Mouse (Mus musculus) forebrain, embryonic 12.5 days (tissue): ENCODE measurements around the gene Cox20. TPM values are rescaled to one million over a fixed set of nuclear protein-coding genes. Genes with fewer than 3 reads are reported as not detected.
A peak's percentile ranks its signal among the peaks of the same experiment; 100 is the strongest.

Experiments
- ATAC-seq: fragments of 200-750 bp; cut with Nextera tagmentation; 2 replicates; pipeline ENCODE4 v1.8.0; 2017; ENCODE audit warnings: moderate TSS enrichment; ENCODE audit not compliant: low FRiP score
- H3K27ac ChIP-seq: fragments of 300-500 bp; sonication (generic); 2 replicates; pipeline ENCODE4 v1.5.1; 2016; ENCODE audit warnings: mild to moderate bottlenecking
- H3K27me3 ChIP-seq: fragments of 300-500 bp; sonication (generic); 2 replicates; pipeline ENCODE4 v1.6.1; 2016; ENCODE audit warnings: mild to moderate bottlenecking
- H3K36me3 ChIP-seq: fragments of 300-500 bp; sonication (generic); replicated peaks from 2 replicates; pipeline ENCODE4 v1.6.1; 2016; ENCODE audit warnings: mild to moderate bottlenecking
- H3K4me1 ChIP-seq: fragments of 300-500 bp; sonication (generic); 2 replicates; pipeline ENCODE4 v1.6.1; 2016
- H3K4me2 ChIP-seq: fragments of 300-500 bp; sonication (generic); 2 replicates; pipeline ENCODE4 v1.6.1; 2016; ENCODE audit warnings: mild to moderate bottlenecking, moderate library complexity
- H3K4me3 ChIP-seq: fragments of 300-500 bp; sonication (generic); replicated peaks from 2 replicates; pipeline ENCODE4 v1.5.1; 2016; ENCODE audit warnings: mild to moderate bottlenecking
- H3K9ac ChIP-seq: fragments of 300-500 bp; sonication (generic); 2 replicates; pipeline ENCODE4 v1.6.1; 2016; ENCODE audit warnings: mild to moderate bottlenecking
- H3K9me3 ChIP-seq: fragments of 300-500 bp; sonication (generic); 2 replicates; pipeline ENCODE4 v1.6.1; 2016
- WGBS: fragments of 180-500 bp; shearing (Covaris S2); methylation state at CpG from one replicate; pipeline ENCODE4 v1.1.7; 2016; 5-methylcytosine and 5-hydroxymethylcytosine counted together
- microRNA-seq: library from miRNA; unstranded; fragments of <30 nt; microRNA quantifications from one replicate; pipeline ENCODE4, GENCODE M21; 2017
- polyA plus RNA-seq: library from polyadenylated mRNA; unstranded; fragments of >200 nt; fragmentation: Nextera tagmentation; extraction: Ambion mirVana; gene quantifications from 2 replicates; pipeline ENCODE4 v1.2.1, GENCODE M21; 2016

Cox20 gene
- polyA plus RNA-seq, 1 experiment from 2014 or later = 154 TPM

DNA sequence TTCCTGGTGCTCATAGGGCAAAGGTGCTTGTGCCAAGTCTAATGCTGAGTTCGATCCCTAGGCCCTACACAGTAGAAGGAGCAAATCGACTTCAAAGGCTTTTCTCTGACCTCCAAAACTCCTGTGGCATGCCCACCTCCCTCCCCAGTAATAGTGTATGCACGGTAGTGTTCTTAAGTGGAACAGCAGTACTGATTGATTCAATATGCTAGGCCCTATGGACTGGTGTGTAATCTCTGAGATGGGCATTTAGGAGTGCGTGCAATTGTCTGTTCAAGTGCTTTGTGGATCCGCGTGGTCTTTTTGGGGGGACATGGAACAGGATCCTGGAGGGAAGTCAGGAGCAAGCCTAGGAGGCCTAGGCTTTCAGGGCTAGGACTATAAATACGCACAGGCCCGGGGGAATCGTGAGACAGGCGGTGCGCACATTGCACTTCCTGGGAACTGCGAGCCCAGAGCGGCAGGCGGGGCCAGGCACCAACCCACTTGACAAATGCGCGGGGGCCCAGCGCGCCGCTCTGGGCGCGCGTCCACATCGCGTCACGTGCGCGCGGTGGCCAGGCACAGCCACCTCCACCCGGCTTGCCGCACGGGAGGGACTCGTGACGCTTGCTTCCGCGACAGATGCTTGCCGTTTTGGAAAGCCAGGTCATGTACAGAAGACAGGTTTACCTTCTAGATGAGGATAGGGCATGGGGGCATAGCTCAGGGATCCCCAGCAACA, 49.8 kb downstream of the Cox20 start:
- Histone ChIP-seq H3K36me3 (no peaks in the 10 kb centered on the region), H3K27ac (peak overlapping the region; percentile 77), H3K27me3 (no peaks in the 10 kb centered on the region), H3K4me3 (peak overlapping the region; percentile 45), H3K4me1 (peaks cover 9% of the 10 kb centered on the region), H3K4me2 (peak overlapping the region; percentile 78), H3K9ac (peak overlapping the region; percentile 55), H3K9me3 (no peaks in the 10 kb centered on the region)
- ATAC-seq = peak; percentile 96
- 3% methylated on average over 36 of the region's 36 CpGs for WGBS

DNA sequence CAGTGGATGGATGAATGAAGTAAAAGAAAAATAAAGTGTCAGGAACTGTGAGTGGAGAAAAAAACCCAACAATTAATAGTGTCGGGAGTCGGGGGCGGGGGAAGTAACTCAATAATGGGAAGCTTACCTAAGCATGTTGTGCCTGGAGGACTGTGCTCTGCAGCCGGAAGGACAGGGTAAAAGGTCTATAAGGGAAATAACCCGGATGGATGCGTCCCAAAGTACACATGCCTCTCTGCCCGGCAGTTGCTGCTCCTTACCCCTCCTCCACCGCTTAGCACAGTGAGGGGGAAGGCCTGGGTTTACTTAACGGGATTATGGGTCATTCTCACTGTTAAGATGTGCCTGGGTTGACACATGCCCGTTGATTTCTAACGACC, 50.3 kb downstream of the Cox20 start:
- Histone ChIP-seq H3K9ac (peak overlapping the region; percentile 55), H3K27ac (peak overlapping the region; percentile 77), H3K4me3 (peak overlapping the region; percentile 45), H3K27me3 (no peaks in the 10 kb centered on the region), H3K4me1 (peaks cover 9% of the 10 kb centered on the region), H3K9me3 (no peaks in the 10 kb centered on the region), H3K4me2 (peak overlapping the region; percentile 78), H3K36me3 (no peaks in the 10 kb centered on the region)
- ATAC-seq = peak; percentile 83
- WGBS = 2% methylated on average over 11 of the region's 11 CpGs

Small RNAs within 50 kb of the gene (microRNA-seq; reads per million reads assigned to microRNA genes)
- gene Gm27458 = not detected

Other genes with a start within 250 kb of the Cox20 start
- 19.9 and 22.4 TPM in 2 replicates for gene Desi2, start 131.7 kb upstream of the Cox20 start, polyA plus RNA-seq
- 898 and 928 TPM in 2 replicates for gene Hnrnpu, start 18.7 kb downstream of the Cox20 start, polyA plus RNA-seq
- 9.6 and 11.1 TPM in 2 replicates for gene Efcab2, start 87.0 kb downstream of the Cox20 start, polyA plus RNA-seq
- 6.9 and 7.0 TPM in 2 replicates for gene Kif26b, start 210.0 kb downstream of the Cox20 start, polyA plus RNA-seq